ENCODE assay signal across 7 mouse cellular contexts in the genomic region with DNA sequence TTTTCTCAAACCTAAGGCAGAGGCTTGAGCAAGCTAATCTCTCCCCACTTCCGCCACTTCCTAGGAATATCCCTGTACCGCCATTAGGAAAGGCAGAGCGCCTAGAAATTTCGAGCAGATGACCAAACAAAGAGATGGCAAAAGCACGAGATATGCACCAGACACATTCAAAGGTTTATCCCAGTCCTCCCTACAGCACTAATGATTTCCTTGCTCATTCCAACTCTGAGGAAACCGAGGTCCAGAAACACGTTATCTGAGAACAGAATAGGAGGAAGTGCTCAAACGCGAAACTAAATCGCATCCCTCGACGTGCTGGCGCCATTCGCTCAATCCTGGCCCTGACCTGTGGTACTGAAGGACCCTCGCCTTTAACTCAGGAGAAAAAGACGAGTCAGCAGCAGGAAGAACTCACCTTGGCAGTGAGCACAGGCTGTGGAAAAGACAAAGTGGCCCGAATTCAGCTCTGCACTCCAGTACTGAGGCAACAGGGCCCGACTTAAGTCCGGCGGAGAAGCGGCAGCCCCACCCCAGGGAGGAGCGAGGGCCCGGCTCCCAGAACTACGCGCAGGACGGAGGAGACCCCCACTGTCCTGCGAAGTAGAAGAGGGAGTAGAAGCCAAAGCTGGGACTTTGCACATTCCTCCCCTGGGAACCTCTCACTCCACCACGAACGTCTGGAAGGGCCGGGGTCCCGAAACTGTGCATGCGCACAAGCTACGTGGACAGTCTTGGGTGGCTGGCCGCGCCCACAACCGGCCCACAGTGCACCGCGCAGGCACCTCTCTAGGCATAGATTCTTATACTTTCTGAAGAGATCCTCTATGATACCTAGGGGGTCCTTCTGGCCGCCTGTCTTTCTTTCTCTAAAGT. TPM values are rescaled to one million over a fixed set of nuclear protein-coding genes. Genes with fewer than 3 reads are reported as not detected.
A peak's percentile ranks its signal among the peaks of the same experiment; 100 is the strongest.
DNase-seq lines count a peak whose midpoint lies in the region; ATAC-seq lines count a peak whose summit lies in the region.

Gene Akr1a1, minus strand, starts transcription at position 757 of the 873 bp plus-strand sequence.

- H3K4me1 ChIP-seq in intestine, embryonic 16.5 days (ENCODE audit: control insufficient read depth, insufficient read depth, low read length) = peaks cover 21% of the 10 kb centered on the region
- H3K4me1 ChIP-seq in midbrain, embryonic 11.5 days (ENCODE audit: control insufficient read depth, insufficient read depth, low read length) = peaks cover 15% of the 10 kb centered on the region

- H3K27ac ChIP-seq in intestine, embryonic 16.5 days (ENCODE audit: low read length) = peak within 1 kb of the TSS; percentile 93
- H3K27ac ChIP-seq in midbrain, embryonic 11.5 days (ENCODE audit: low read depth, low read length) = peak within 1 kb of the TSS; percentile 42; the same call in 1 of the 2 replicates

- intact Hi-C loops in left cerebral cortex, postnatal 36 days (cut with DNase I) = loop anchor here (2.0 kb wide), 1 partner anchor 36 kb away; no protein-coding TSS in a partner anchor

- peak within 1 kb of the TSS; percentile 82 for H3K4me3 ChIP-seq in intestine, embryonic 16.5 days (ENCODE audit: low read length)
- peak within 1 kb of the TSS; percentile 65 for H3K4me3 ChIP-seq in midbrain, embryonic 11.5 days (ENCODE audit: low read depth, low read length)

- H3K9me3 ChIP-seq in intestine, embryonic 16.5 days (ENCODE audit: control insufficient read depth, low read length) = no peaks in the 10 kb centered on the region
- no peaks in the 10 kb centered on the region for H3K9me3 ChIP-seq in midbrain, embryonic 11.5 days (ENCODE audit: control insufficient read depth, low read length)

- H3K36me3 ChIP-seq in intestine, embryonic 16.5 days (ENCODE audit: control insufficient read depth, insufficient read depth, low read length) = no peaks in the 10 kb centered on the region
- peaks cover 5% of the 10 kb centered on the region; the same call in 1 of the 2 replicates for H3K36me3 ChIP-seq in midbrain, embryonic 11.5 days (ENCODE audit: control insufficient read depth, insufficient read depth, low read length)

- peak within 1 kb of the TSS; percentile 87 for H3K4me2 ChIP-seq in intestine, embryonic 16.5 days (ENCODE audit: low read depth, low read length)
- peak within 1 kb of the TSS; percentile 60 for H3K4me2 ChIP-seq in midbrain, embryonic 11.5 days

- H3K9ac ChIP-seq in intestine, embryonic 16.5 days (ENCODE audit: low read depth, low read length) = peak within 1 kb of the TSS; percentile 93
- peak within 1 kb of the TSS; percentile 84 for H3K9ac ChIP-seq in midbrain, embryonic 11.5 days (ENCODE audit: low read length)

- peak; percentile 97 for DNase-seq in adrenal gland, adult 2 months
- peak; percentile 86 for DNase-seq in embryo, embryonic 11.5 days (ENCODE audit: low read depth, low spot score)
- DNase-seq in gastrocnemius, postnatal 4 days (ENCODE audit: low spot score in 2 of 2) = peak; percentile 76 to 93
- DNase-seq in left cerebral cortex, postnatal 36 days (ENCODE audit: low spot score in 2 of 2) = peak; percentile 94
- DNase-seq in midbrain, embryonic 11.5 days (ENCODE audit: low spot score, missing footprints) = peak; percentile 98
- peak; percentile 84 for DNase-seq in skeletal muscle tissue, adult 2 months (ENCODE audit: low read depth, low spot score)

- peak; percentile 97 for ATAC-seq in intestine, embryonic 16.5 days
- ATAC-seq in midbrain, embryonic 11.5 days (ENCODE audit: low FRiP score) = peak; percentile 99

- WGBS in intestine, embryonic 16.5 days = 0% methylated on average over 39 of the region's 39 CpGs
- WGBS in midbrain, embryonic 11.5 days = under 1% methylated on average over 39 of the region's 39 CpGs

- H3K27me3 ChIP-seq in intestine, embryonic 16.5 days (replicated peaks; ENCODE audit: control insufficient read depth, insufficient read depth, low read length) = no peaks in the 10 kb centered on the region
- H3K27me3 ChIP-seq in midbrain, embryonic 11.5 days (ENCODE audit: control insufficient read depth, insufficient read depth, low read length) = no peaks in the 10 kb centered on the region

RNA-seq across cellular contexts. Expression of gene Akr1a1, which starts in this region (rescaled TPM):
- total RNA-seq in adrenal gland, adult 2 months (2021) = 1,000 to 10,000 TPM in 1 of 2 experiments, 100 to 1,000 TPM in 1; 867 to 1,182 TPM
- 733 and 783 TPM in 2 replicates for polyA plus RNA-seq in adrenal gland, adult 2 months (2012; rRNA removed)
- 100 to 1,000 TPM; 452 to 457 TPM for total RNA-seq in gastrocnemius, postnatal 4 days (2021)
- 928 and 934 TPM in 2 replicates for polyA plus RNA-seq in intestine, embryonic 16.5 days (2015; fragmentation: Nextera tagmentation; extraction: Ambion mirVana)
- 100 to 1,000 TPM; 380 to 465 TPM for total RNA-seq in left cerebral cortex, postnatal 36 days (2021)
- 544 TPM in 2 replicates for polyA plus RNA-seq in midbrain, embryonic 11.5 days (2014; fragmentation: Nextera tagmentation; extraction: Ambion mirVana)

Comparison
In these comparisons a context has a peak if more than half of its experiments do, and no peak if none do; other contexts are left out.
1. Peak in every context shown above with its lines: DNase-seq, ATAC-seq, H3K4me3 ChIP-seq and H3K27ac ChIP-seq.